Mouse (Mus musculus) heart, postnatal 10 days (tissue): Measurements from ENCODE around the gene Rnf41. TPM values are rescaled to one million over a fixed set of nuclear protein-coding genes. Genes with fewer than 3 reads are reported as not detected.

Experiments
- DNase-seq, 2 experiments: peaks; one replicate each; pipeline ENCODE4 v3.0.0; 2021
- intact Hi-C: fragments of 180-260 bp; cut with DNase I; formaldehyde crosslinking; loops from one replicate; pipeline ENCODE4 v1.15.1; 2025
- microRNA-seq, 2 experiments: library from miRNA; unstranded; fragments of <30 nt; microRNA quantifications; one replicate each; pipeline ENCODE4 v1.2.0; 2022
- total RNA-seq, 2 experiments: library from RNA; stranded (reverse); gene quantifications; 2 replicates each; pipeline ENCODE4 v1.2.3; 2021

Rnf41 gene
- total RNA-seq, 2 experiments from 2014 or later: 24.0 to 24.8 TPM

GRCm38 (mm10) chr10:128458719-128459408 lies 47.4 kb downstream of the Rnf41 start, which contains the start of gene Smarcc2:
TSS of gene Smarcc2 (plus strand) at chr10:128459248.
- peak; percentile 86 to 91 for DNase-seq

GRCm38 (mm10) chr10:128459409-128460269 lies 48.2 kb downstream of the Rnf41 start:
- DNase-seq: peak; percentile 47 to 61
- intact Hi-C loops: loop anchor here (1.0 to 2.0 kb wide), 4 partner anchors 33 to 87 kb away; no protein-coding TSS in a partner anchor

More at GRCm38 (mm10) chr10:128458719-128459408, 47.4 kb downstream of the Rnf41 start, which contains the start of gene Smarcc2:
- intact Hi-C loops: loop anchor here (1.0 to 2.0 kb wide), 3 partner anchors 34 to 87 kb away; no protein-coding TSS in a partner anchor

- DNase-seq: no peak
- intact Hi-C loops: loop anchor here (2.0 kb wide), 1 partner anchor 67 kb away; no protein-coding TSS in a partner anchor
These were observed 48.8 kb downstream of the Rnf41 start for GRCm38 (mm10) chr10:128460270-128460630.

- no peak for DNase-seq
- intact Hi-C loops: no loop called here
These were observed 62.9 kb downstream of the Rnf41 start for GRCm38 (mm10) chr10:128474366-128474765.

- no peak for DNase-seq
- intact Hi-C loops: loop anchor here (10.0 kb wide), 1 partner anchor 352 kb away; no protein-coding TSS in a partner anchor
These were observed 74.9 kb downstream of the Rnf41 start for GRCm38 (mm10) chr10:128486370-128486769.

GRCm38 (mm10) chr10:128487861-128488712 lies 76.6 kb downstream of the Rnf41 start:
- no peak for DNase-seq
- intact Hi-C loops: loop anchor here (10.0 kb wide), 1 partner anchor 353 kb away; no protein-coding TSS in a partner anchor

GRCm38 (mm10) chr10:128488776-128489175 lies 77.3 kb downstream of the Rnf41 start:
- no peak for DNase-seq
- intact Hi-C loops: loop anchor here (10.0 kb wide), 1 partner anchor 354 kb away; no protein-coding TSS in a partner anchor

- intact Hi-C loops: loop anchor here (10.0 kb wide), 1 partner anchor 355 kb away; no protein-coding TSS in a partner anchor
- DNase-seq: no peak
These were observed 77.9 kb downstream of the Rnf41 start for GRCm38 (mm10) chr10:128489380-128489779.

- intact Hi-C loops: loop anchor here (10.0 kb wide), 1 partner anchor 355 kb away; no protein-coding TSS in a partner anchor
- DNase-seq: no peak
These were observed 78.3 kb downstream of the Rnf41 start for GRCm38 (mm10) chr10:128489785-128490184.

- DNase-seq: peak; percentile 62 to 68
- intact Hi-C loops: no loop called here
These were observed 78.8 kb downstream of the Rnf41 start for GRCm38 (mm10) chr10:128490232-128490631.

- intact Hi-C loops: no loop called here
- no peak for DNase-seq
These were observed 79.5 kb downstream of the Rnf41 start for GRCm38 (mm10) chr10:128490912-128491311.

Small RNA genes within 50 kb of the gene (microRNA-seq; reads per million reads assigned to microRNA genes)
- gene Gm25361 (0 reads per million in 2 experiments), gene Gm26308 (0 reads per million in 2 experiments), gene Mir6914 (0 reads per million in 2 experiments), gene Mir6915 (1.4 to 1.7 reads per million in 2 experiments), gene Mir8105 (0.47 to 0.70 reads per million in 2 experiments)

Other genes starting within 250 kb of the Rnf41 start
- gene Rbms2, start 231.4 kb upstream of the Rnf41 start, total RNA-seq: 10 to 100 TPM; 82.8 to 91.0 TPM
- under 1 TPM; 0.64 to 0.67 TPM for gene Gls2, start 217.2 kb upstream of the Rnf41 start, total RNA-seq
- 10 to 100 TPM; 42.1 to 44.6 TPM for gene Spryd4, start 199.8 kb upstream of the Rnf41 start, total RNA-seq
- gene Mip, start 185.8 kb upstream of the Rnf41 start, total RNA-seq: not detected
- gene Timeless, start 179.6 kb upstream of the Rnf41 start, total RNA-seq: 10 to 100 TPM; 11.5 to 17.3 TPM
- under 1 TPM in 1 of 2 experiments, not detected in 1; 0.20 TPM for gene Apon, start 157.6 kb upstream of the Rnf41 start, total RNA-seq
- not detected for gene Apof, start 143.0 kb upstream of the Rnf41 start, total RNA-seq
- gene Stat2, start 141.1 kb upstream of the Rnf41 start, total RNA-seq: 10 to 100 TPM; 10.0 to 11.5 TPM
- under 1 TPM; 0.50 to 0.87 TPM for gene Il23a, start 112.9 kb upstream of the Rnf41 start, total RNA-seq
- 10 to 100 TPM; 16.5 to 17.5 TPM for gene Pan2, start 108.3 kb upstream of the Rnf41 start, total RNA-seq
- gene Cnpy2, start 89.2 kb upstream of the Rnf41 start, total RNA-seq: 10 to 100 TPM; 78.3 to 95.1 TPM
- 1,000 to 10,000 TPM; 1,017 to 1,070 TPM for gene Cs, start 73.9 kb upstream of the Rnf41 start, total RNA-seq
- 100 to 1,000 TPM; 156 to 159 TPM for gene Coq10a, start 42.7 kb upstream of the Rnf41 start, total RNA-seq
- 10 to 100 TPM; 43.1 to 43.7 TPM for gene Ankrd52, start 34.5 kb upstream of the Rnf41 start, total RNA-seq
- not detected for gene Slc39a5, start 10.4 kb upstream of the Rnf41 start, total RNA-seq
- gene Nabp2, start 165 bp upstream of the Rnf41 start, total RNA-seq: 10 to 100 TPM; 42.5 to 44.7 TPM
- gene Smarcc2, start 47.6 kb downstream of the Rnf41 start, total RNA-seq: 10 to 100 TPM; 83.6 to 95.9 TPM
- 100 to 1,000 TPM; 500 to 506 TPM for gene Myl6, start 82.5 kb downstream of the Rnf41 start, total RNA-seq
- 1 to 10 TPM; 4.1 to 4.5 TPM for gene Myl6b, start 87.0 kb downstream of the Rnf41 start, total RNA-seq
- 10 to 100 TPM; 28.5 to 29.9 TPM for gene Esyt1, start 114.2 kb downstream of the Rnf41 start, total RNA-seq
- gene Zc3h10, start 136.1 kb downstream of the Rnf41 start, total RNA-seq: 10 to 100 TPM in 1 of 2 experiments, 1 to 10 TPM in 1; 9.8 to 10.1 TPM
- 1,000 to 10,000 TPM; 2,064 to 2,152 TPM for gene Rpl41, start 137.6 kb downstream of the Rnf41 start, total RNA-seq
- gene Pa2g4, start 154.3 kb downstream of the Rnf41 start, total RNA-seq: 10 to 100 TPM; 60.0 to 64.4 TPM
- 1 to 10 TPM; 7.7 to 8.6 TPM for gene Erbb3, start 178.0 kb downstream of the Rnf41 start, total RNA-seq
- gene Rps26, start 215.1 kb downstream of the Rnf41 start, total RNA-seq: 100 to 1,000 TPM; 395 TPM
- gene Ikzf4, start 234.3 kb downstream of the Rnf41 start, total RNA-seq: 1 to 10 TPM; 1.8 to 2.0 TPM